Mouse (Mus musculus): ENCODE data around the gene Kif1b. TPM values are rescaled to one million over a fixed set of nuclear protein-coding genes. Genes with fewer than 3 reads are reported as not detected.

The Kif1b gene
- total and polyA plus RNA-seq, 3 experiments = 10.0 to 27.6 (median 17.0) TPM

DNA sequence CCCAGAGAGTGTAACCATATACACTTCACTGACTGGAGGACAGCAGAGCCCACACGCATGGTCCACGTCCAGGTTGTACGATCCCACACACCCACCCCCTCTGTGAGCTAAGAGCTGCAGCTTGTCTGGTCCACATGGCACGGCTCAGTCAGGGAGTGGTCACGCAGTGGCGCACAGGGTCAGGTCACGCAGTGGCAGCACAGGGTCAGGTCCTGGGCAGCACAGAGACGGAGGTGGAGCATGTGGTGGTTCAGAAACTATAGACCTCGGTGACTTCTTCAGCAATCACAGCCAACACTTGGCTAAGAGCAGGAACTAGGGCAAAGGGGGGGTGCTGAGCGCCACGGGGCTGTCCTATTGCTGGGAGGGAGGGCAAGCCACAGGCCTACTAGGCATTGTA is 157.2 kb downstream of the Kif1b start:
- DNase-seq (ENCODE audit: extremely low read depth) = no peak
- H3K27me3 ChIP-seq (replicated peaks) = no peaks in the 10 kb centered on the region
- dilution Hi-C loops (cut with MboI; ENCODE audit: extremely low pct_ligation_motif_present, extremely low pct_unique_long_range_greater_than_20kb, low sequenced_read_pairs) (no loop called here), in situ Hi-C loops (cut with MboI; ENCODE audit: low pct_ligation_motif_present, low pct_unique_long_range_greater_than_20kb, low sequenced_read_pairs) (loop anchor here (25.0 kb wide), 1 partner anchor 562 kb away; the partner anchor contains the start of gene Pik3cd)
- H3K36me3 ChIP-seq (replicated peaks in 1 of 2; ENCODE audit: control insufficient read depth in 1 of 2, insufficient read depth in 1 of 2, low read length in 1 of 2) = peaks cover 57 to 63% of the 10 kb centered on the region in 2 experiments
- H3K4me1 ChIP-seq (ENCODE audit: control insufficient read depth in 1 of 2, insufficient read depth in 2 of 2) = peaks cover 4 to 9% of the 10 kb centered on the region in 2 experiments; a peak in 3 of 4 replicates
- H3K4me3 ChIP-seq (replicated peaks in 1 of 3; ENCODE audit: low read depth in 2 of 3, low read length in 2 of 3, poor library complexity in 1 of 3) = no peak overlapping the region
- TF ChIP-seq E2F4 (IDR thresholded peaks at IDR 0.05; ENCODE audit: insufficient replicate concordance, low read depth, low read length) = no peak
- no peak for TF ChIP-seq EP300 (IDR thresholded peaks at IDR 0.05; ENCODE audit: low read length)
- no peak for TF ChIP-seq IRF4 (IDR thresholded peaks at IDR 0.05; ENCODE audit: low read depth, low read length)
- TF ChIP-seq HCFC1 (IDR thresholded peaks at IDR 0.05; ENCODE audit: low read depth, low read length) = no peak
- TF ChIP-seq PAX5 (IDR thresholded peaks at IDR 0.05; ENCODE audit: low read length) = no peak
- TF ChIP-seq TCF12 (IDR thresholded peaks at IDR 0.05; ENCODE audit: low read depth, low read length) = no peak
- TF ChIP-seq KAT2A (IDR thresholded peaks at IDR 0.05; ENCODE audit: insufficient replicate concordance, low read length) = no peak
- TF ChIP-seq ETS1 (conservative IDR thresholded peaks at IDR 0.05; ENCODE audit: low read depth, low read length) = no peak
- TF ChIP-seq CHD1 (IDR thresholded peaks at IDR 0.05; ENCODE audit: low read depth, low read length) = no peak
- no peak for TF ChIP-seq GABPA (IDR thresholded peaks at IDR 0.05; ENCODE audit: insufficient replicate concordance, low read depth, low read length)
- TF ChIP-seq USF2 (conservative IDR thresholded peaks at IDR 0.05; ENCODE audit: low read depth, low read length) = no peak
- no peak for TF ChIP-seq SMC3 (IDR thresholded peaks at IDR 0.05; ENCODE audit: low read depth, low read length)
- TF ChIP-seq JUN (IDR thresholded peaks at IDR 0.05; ENCODE audit: insufficient read depth, low read depth, low read length) = no peak
- H3K27ac ChIP-seq (ENCODE audit: insufficient read depth, low read depth) = no peak overlapping the region
- peaks cover 2% of the 10 kb centered on the region for H3K9me3 ChIP-seq (replicated peaks; ENCODE audit: low read length)
- no peak overlapping the region for H3K4me2 ChIP-seq (ENCODE audit: insufficient read depth, low read depth, poor library complexity, severe bottlenecking)
- H3K79me2 ChIP-seq (replicated peaks; ENCODE audit: control insufficient read depth, extremely low read depth, insufficient read depth, poor library complexity, severe bottlenecking) = no peaks in the 10 kb centered on the region
- no peak overlapping the region for H3K9ac ChIP-seq (ENCODE audit: insufficient read depth, low read depth)

GRCm38 (mm10) chr4:149149611-149150010 is 157.9 kb downstream of the Kif1b start:
- peaks cover 2% of the 10 kb centered on the region for H3K9me3 ChIP-seq (replicated peaks; ENCODE audit: low read length)
- no peak overlapping the region for H3K9ac ChIP-seq (ENCODE audit: insufficient read depth, low read depth)
- H3K27ac ChIP-seq (ENCODE audit: insufficient read depth, low read depth) = no peak overlapping the region
- H3K36me3 ChIP-seq (replicated peaks in 1 of 2; ENCODE audit: control insufficient read depth in 1 of 2, insufficient read depth in 1 of 2, low read length in 1 of 2) = peaks cover 51 to 57% of the 10 kb centered on the region in 2 experiments
- H3K4me1 ChIP-seq (ENCODE audit: control insufficient read depth in 1 of 2, insufficient read depth in 2 of 2) = peaks cover 4 to 15% of the 10 kb centered on the region in 2 experiments; a peak in 3 of 4 replicates
- no peak overlapping the region for H3K4me3 ChIP-seq (replicated peaks in 1 of 3; ENCODE audit: low read depth in 2 of 3, low read length in 2 of 3, poor library complexity in 1 of 3)
- no peak for DNase-seq (ENCODE audit: extremely low read depth)
- in situ Hi-C loops (cut with MboI; ENCODE audit: low pct_ligation_motif_present, low pct_unique_long_range_greater_than_20kb, low sequenced_read_pairs) = loop anchor here (10.0 to 25.0 kb wide), 2 partner anchors 175 to 563 kb away; partner anchors contain the start of gene Pik3cd
- no peak for TF ChIP-seq CHD2 (IDR thresholded peaks at IDR 0.05; ENCODE audit: low read length)
- TF ChIP-seq POLR2A (IDR thresholded peaks at IDR 0.05; ENCODE audit: low read depth, low read length) = no peak
- no peak for TF ChIP-seq ZNF384 (IDR thresholded peaks at IDR 0.05; ENCODE audit: low read depth, low read length)
- no peak for TF ChIP-seq SMC3 (IDR thresholded peaks at IDR 0.05; ENCODE audit: low read depth, low read length)
- no peak for TF ChIP-seq RCOR1 (conservative IDR thresholded peaks at IDR 0.05; ENCODE audit: low read depth, low read length)
- TF ChIP-seq NELFE (IDR thresholded peaks at IDR 0.05; ENCODE audit: low read depth, low read length) = no peak
- TF ChIP-seq UBTF (IDR thresholded peaks at IDR 0.05; ENCODE audit: low read depth, low read length) = no peak
- TF ChIP-seq ELF1 (IDR thresholded peaks at IDR 0.05; ENCODE audit: low read depth, low read length) = no peak
- TF ChIP-seq MEF2A (IDR thresholded peaks at IDR 0.05; ENCODE audit: borderline replicate concordance, low read depth, low read length) = no peak
- no peak for TF ChIP-seq TCF12 (IDR thresholded peaks at IDR 0.05; ENCODE audit: low read depth, low read length)
- no peak for TF ChIP-seq MXI1 (IDR thresholded peaks at IDR 0.05; ENCODE audit: low read depth, low read length)
- TF ChIP-seq NRF1 (IDR thresholded peaks at IDR 0.05; ENCODE audit: low read depth, low read length) = no peak
- no peak for TF ChIP-seq CHD1 (IDR thresholded peaks at IDR 0.05; ENCODE audit: low read depth, low read length)
- no peak for TF ChIP-seq POLR2AphosphoS2 (IDR thresholded peaks at IDR 0.05; ENCODE audit: low read depth, low read length)
- TF ChIP-seq MYC (IDR thresholded peaks at IDR 0.05; ENCODE audit: low read depth, low read length) = no peak
- TF ChIP-seq MAFK (IDR thresholded peaks at IDR 0.05; ENCODE audit: insufficient replicate concordance, low read length) = no peak
- TF ChIP-seq MAX (IDR thresholded peaks at IDR 0.05; ENCODE audit: low read length) = no peak
- TF ChIP-seq JUN (IDR thresholded peaks at IDR 0.05; ENCODE audit: insufficient read depth, low read depth, low read length) = no peak
- TF ChIP-seq HCFC1 (IDR thresholded peaks at IDR 0.05; ENCODE audit: low read depth, low read length) = no peak
- TF ChIP-seq KAT2A (IDR thresholded peaks at IDR 0.05; ENCODE audit: insufficient replicate concordance, low read length) = no peak
- no peaks in the 10 kb centered on the region for H3K79me2 ChIP-seq (replicated peaks; ENCODE audit: control insufficient read depth, extremely low read depth, insufficient read depth, poor library complexity, severe bottlenecking)
- H3K4me2 ChIP-seq (ENCODE audit: insufficient read depth, low read depth, poor library complexity, severe bottlenecking) = no peak overlapping the region
- dilution Hi-C loops (cut with MboI; ENCODE audit: extremely low pct_ligation_motif_present, extremely low pct_unique_long_range_greater_than_20kb, low sequenced_read_pairs) = no loop called here
- H3K27me3 ChIP-seq (replicated peaks) = no peaks in the 10 kb centered on the region
